Mouse (Mus musculus): ENCODE results near the gene Lysmd2. TPM values are rescaled to one million over a fixed set of nuclear protein-coding genes. Genes with fewer than 3 reads are reported as not detected.
A peak's percentile ranks its signal among the peaks of the same experiment; 100 is the strongest.

The Lysmd2 gene
- polyA plus RNA-seq (2015; fragmentation: Nextera tagmentation; extraction: Ambion mirVana) = 34.9 and 36.3 TPM in 2 replicates

DNA sequence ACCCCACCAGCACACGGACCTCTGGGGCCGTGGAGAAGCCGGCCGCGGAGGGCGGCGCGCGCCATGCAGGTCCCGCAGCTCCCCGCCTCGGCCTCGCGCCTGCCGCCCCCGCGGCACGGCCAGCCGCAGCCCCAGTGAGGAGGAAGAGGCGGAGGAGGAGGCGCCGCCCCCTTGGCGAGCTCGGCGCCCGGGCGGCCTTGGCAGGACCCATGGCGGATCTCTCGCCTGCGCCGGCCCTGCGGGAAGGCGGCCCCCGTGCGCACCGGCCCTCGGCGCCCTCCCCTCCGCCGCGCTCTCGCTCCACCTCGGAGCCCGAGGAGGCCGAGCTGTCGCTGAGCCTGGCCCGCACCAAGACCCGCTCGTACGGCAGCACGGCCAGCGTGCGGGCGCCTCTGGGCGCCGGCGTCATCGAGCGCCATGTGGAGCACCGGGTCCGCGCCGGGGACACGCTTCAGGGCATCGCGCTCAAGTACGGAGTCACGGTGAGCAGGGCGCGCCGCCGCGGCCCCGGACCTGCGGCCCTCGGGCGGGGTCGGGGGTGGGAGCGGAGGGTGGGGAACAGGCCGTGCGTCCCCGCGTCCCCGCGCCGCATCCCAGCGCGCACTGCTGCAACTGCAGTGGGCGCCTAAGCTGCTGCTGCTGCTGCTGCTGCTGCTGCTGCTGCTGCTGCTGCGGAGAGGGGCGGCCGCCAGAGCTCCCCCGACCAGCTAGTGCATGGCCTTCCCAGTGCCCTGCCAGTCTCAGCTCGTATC is at the start of gene Lysmd2:
TSS of gene Lysmd2 (plus strand) at position 186 of the 752 bp plus-strand sequence.
- peak; percentile 89 for ATAC-seq
- H3K9ac ChIP-seq (ENCODE audit: low read depth, low read length) = peak within 1 kb of the TSS; percentile 98
- peaks cover 5% of the 10 kb centered on the region for H3K4me1 ChIP-seq (ENCODE audit: control insufficient read depth, insufficient read depth, low read depth, low read length)
- H3K4me2 ChIP-seq (ENCODE audit: low read length) = peak within 1 kb of the TSS; percentile 93
- no peaks in the 10 kb centered on the region for H3K36me3 ChIP-seq (ENCODE audit: control insufficient read depth, insufficient read depth, low read length)
- H3K4me3 ChIP-seq (ENCODE audit: low read length) = peak within 1 kb of the TSS; percentile 87
- no peaks in the 10 kb centered on the region for H3K9me3 ChIP-seq (ENCODE audit: control insufficient read depth, low read length)
- no peaks in the 10 kb centered on the region for H3K27me3 ChIP-seq (replicated peaks; ENCODE audit: control insufficient read depth, insufficient read depth, low read length)
- peak within 1 kb of the TSS; percentile 97 for H3K27ac ChIP-seq (ENCODE audit: low read depth, low read length)
- WGBS = 0% methylated on average over 49 of the region's 94 CpGs

DNA sequence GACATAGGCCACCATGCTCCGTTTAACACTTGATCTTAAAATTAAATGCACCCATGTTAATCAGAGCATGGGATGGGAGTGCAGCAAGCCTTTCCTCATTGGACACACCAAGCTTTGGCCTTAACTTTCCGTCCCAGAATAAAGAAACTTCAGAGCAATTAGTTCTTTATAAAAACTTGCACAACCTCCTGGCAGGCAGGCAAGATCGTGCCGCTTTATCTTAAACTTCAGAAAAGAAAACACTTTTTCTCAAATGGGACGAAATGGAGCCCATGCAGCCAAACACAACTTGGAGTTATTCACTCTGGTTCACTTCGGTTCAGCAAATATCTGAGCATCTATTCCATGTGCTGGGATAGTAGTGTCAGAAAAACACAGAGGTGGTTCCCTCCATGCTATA is 46.2 kb upstream of the Lysmd2 start:
- Histone ChIP-seq H3K27ac (ENCODE audit: low read depth, low read length) (no peak overlapping the region), H3K4me2 (ENCODE audit: low read length) (no peak overlapping the region), H3K4me3 (ENCODE audit: low read length) (no peak overlapping the region), H3K27me3 (replicated peaks; ENCODE audit: control insufficient read depth, insufficient read depth, low read length) (no peaks in the 10 kb centered on the region), H3K9me3 (ENCODE audit: control insufficient read depth, low read length) (no peaks in the 10 kb centered on the region), H3K36me3 (ENCODE audit: control insufficient read depth, insufficient read depth, low read length) (peaks cover 47% of the 10 kb centered on the region), H3K9ac (ENCODE audit: low read depth, low read length) (no peak overlapping the region), H3K4me1 (ENCODE audit: control insufficient read depth, insufficient read depth, low read depth, low read length) (no peaks in the 10 kb centered on the region)
- 92% methylated on average over 6 of the region's 6 CpGs for WGBS
- no peak for ATAC-seq

DNA sequence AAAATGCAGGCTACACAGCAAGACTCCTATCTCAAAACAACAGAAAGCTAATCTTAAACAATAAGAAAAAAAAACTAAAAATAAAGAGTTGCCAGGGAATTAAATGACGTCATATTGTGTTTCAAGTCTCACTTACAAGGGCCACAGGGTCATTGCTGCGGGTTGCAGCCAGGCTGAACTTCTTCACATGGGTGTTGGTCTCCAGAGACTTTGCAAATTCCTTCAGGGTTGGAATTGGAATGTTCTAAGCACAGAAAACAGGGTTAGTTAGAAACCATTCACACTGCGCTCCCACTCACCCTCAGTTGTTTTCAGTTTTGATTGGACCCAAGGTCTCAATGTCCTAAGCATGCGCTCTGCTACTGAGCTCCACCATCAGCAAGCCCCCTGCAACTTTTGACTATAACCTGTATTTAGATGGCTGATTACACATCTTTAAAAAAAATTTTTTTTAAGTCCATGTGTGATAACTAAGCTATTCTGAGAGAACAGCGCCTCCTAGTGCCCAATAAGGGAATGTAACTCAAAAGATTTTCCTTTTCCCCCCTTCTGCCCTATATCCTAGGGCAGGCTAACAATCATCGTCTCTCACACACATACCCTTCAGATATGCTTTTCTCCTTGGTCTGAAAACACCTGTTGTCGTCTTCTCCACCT is 43.7 kb upstream of the Lysmd2 start:
- Histone ChIP-seq H3K36me3 (ENCODE audit: control insufficient read depth, insufficient read depth, low read length) (peaks cover 40% of the 10 kb centered on the region), H3K4me2 (ENCODE audit: low read length) (no peak overlapping the region), H3K27ac (ENCODE audit: low read depth, low read length) (no peak overlapping the region), H3K9ac (ENCODE audit: low read depth, low read length) (no peak overlapping the region), H3K4me3 (ENCODE audit: low read length) (no peak overlapping the region), H3K9me3 (ENCODE audit: control insufficient read depth, low read length) (no peaks in the 10 kb centered on the region), H3K27me3 (replicated peaks; ENCODE audit: control insufficient read depth, insufficient read depth, low read length) (no peaks in the 10 kb centered on the region), H3K4me1 (ENCODE audit: control insufficient read depth, insufficient read depth, low read depth, low read length) (no peaks in the 10 kb centered on the region)
- 51% methylated on average over 7 of the region's 7 CpGs for WGBS
- peak; percentile 59; the same call in 1 of the 2 replicates for ATAC-seq

DNA sequence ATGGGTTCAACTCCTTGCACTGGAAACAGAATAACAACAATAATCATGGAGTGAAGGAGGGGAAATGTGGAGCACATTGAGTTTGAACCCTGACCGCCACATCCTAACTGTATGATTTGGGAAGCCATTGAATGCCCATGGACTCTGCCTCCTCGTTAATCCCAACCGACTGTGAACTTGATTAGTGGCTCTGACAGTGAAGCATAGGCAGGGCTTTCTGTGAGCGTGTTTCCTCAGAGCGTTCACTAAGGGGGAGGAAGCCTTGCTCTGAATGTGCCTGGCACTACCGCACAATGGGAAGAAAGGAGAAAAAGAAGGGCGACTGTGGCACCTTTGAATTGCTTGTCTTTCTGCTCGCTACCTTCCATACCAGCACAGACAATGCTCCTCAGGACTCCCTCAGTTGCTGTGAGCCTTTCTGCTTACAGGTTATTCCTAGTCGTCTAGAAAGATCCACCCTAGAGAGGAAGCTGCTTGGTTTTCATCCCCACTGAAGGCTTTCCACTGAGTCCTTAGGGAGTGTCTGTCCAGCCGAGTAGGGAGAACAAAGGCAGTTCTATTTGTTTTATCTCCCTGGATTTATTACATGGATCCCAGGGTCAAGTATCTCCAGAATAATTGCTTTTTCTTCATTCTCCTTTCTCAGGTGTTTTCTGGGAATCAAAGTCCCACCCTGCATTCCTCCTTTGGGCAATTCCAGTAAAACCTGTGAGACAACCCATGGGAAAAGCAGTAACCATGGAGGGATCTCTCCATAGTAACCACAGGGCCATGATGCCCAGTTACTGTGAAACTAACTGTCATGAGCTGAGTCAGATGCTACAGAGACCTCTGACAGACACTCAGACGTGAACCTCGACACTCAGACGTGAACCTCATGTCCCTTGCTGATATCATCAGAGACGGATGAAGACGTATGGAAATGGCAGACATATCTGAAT is 35.4 kb upstream of the Lysmd2 start:
- no peak overlapping the region for H3K4me3 ChIP-seq (ENCODE audit: low read length)
- 83% methylated on average over 15 of the region's 15 CpGs for WGBS
- H3K9ac ChIP-seq (ENCODE audit: low read depth, low read length) = no peak overlapping the region
- no peak overlapping the region for H3K27ac ChIP-seq (ENCODE audit: low read depth, low read length)
- no peak for ATAC-seq
- peaks cover 59% of the 10 kb centered on the region for H3K36me3 ChIP-seq (ENCODE audit: control insufficient read depth, insufficient read depth, low read length)
- no peaks in the 10 kb centered on the region for H3K27me3 ChIP-seq (replicated peaks; ENCODE audit: control insufficient read depth, insufficient read depth, low read length)
- H3K4me1 ChIP-seq (ENCODE audit: control insufficient read depth, insufficient read depth, low read depth, low read length) = no peaks in the 10 kb centered on the region
- no peak overlapping the region for H3K4me2 ChIP-seq (ENCODE audit: low read length)
- H3K9me3 ChIP-seq (ENCODE audit: control insufficient read depth, low read length) = no peaks in the 10 kb centered on the region

DNA sequence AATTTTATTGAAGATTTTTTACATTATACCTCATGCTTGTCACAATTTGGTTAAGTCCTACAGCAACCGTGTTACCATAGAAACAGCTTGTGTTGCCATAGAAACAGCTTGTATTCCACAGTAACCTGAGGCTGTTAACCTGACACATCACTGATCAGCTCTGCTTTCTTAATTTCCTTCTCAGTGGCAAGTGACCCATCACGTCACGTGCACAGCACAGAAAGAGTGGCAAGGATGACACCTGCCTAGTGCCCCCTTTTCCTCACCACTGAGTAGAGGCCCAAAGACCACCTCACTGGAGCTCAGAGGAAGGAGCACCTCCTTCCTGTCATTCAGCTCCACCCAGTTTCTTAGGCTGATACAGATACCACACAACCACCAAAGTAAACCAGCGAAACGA is 32.1 kb upstream of the Lysmd2 start:
- 79% methylated on average over 5 of the region's 5 CpGs for WGBS
- H3K27ac ChIP-seq (ENCODE audit: low read depth, low read length) = no peak overlapping the region
- ATAC-seq = peak; percentile 49; the same call in 1 of the 2 replicates
- H3K4me3 ChIP-seq (ENCODE audit: low read length) = no peak overlapping the region
- peaks cover 36% of the 10 kb centered on the region for H3K36me3 ChIP-seq (ENCODE audit: control insufficient read depth, insufficient read depth, low read length)
- no peaks in the 10 kb centered on the region for H3K4me1 ChIP-seq (ENCODE audit: control insufficient read depth, insufficient read depth, low read depth, low read length)
- H3K9me3 ChIP-seq (ENCODE audit: control insufficient read depth, low read length) = no peaks in the 10 kb centered on the region
- H3K9ac ChIP-seq (ENCODE audit: low read depth, low read length) = no peak overlapping the region
- H3K4me2 ChIP-seq (ENCODE audit: low read length) = no peak overlapping the region
- H3K27me3 ChIP-seq (replicated peaks; ENCODE audit: control insufficient read depth, insufficient read depth, low read length) = no peaks in the 10 kb centered on the region

DNA sequence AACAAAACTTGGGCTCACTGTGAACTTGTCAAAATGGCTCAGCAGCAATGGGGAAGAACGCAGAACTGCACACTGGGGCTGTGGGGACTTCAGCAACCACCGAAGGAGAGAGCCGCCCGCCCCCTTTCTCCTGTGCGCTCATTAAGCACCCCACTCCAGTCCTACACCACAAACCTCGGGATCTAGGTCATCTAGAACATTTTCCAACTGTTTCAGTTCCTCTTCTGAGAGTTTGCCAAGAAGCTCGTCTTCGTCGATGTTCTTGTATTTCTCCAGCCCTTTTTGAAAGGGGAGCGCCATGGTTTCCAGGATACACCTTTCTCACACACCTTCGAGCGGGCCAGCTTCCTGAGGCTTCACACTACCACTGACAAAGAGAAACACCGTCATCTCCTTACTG is 28.5 kb upstream of the Lysmd2 start:
- WGBS = 89% methylated on average over 13 of the region's 13 CpGs
- Histone ChIP-seq H3K36me3 (ENCODE audit: control insufficient read depth, insufficient read depth, low read length) (peaks cover 19% of the 10 kb centered on the region), H3K4me3 (ENCODE audit: low read length) (no peak overlapping the region), H3K27me3 (replicated peaks; ENCODE audit: control insufficient read depth, insufficient read depth, low read length) (no peaks in the 10 kb centered on the region), H3K27ac (ENCODE audit: low read depth, low read length) (no peak overlapping the region), H3K4me1 (ENCODE audit: control insufficient read depth, insufficient read depth, low read depth, low read length) (peaks cover 19% of the 10 kb centered on the region), H3K9ac (ENCODE audit: low read depth, low read length) (no peak overlapping the region), H3K4me2 (ENCODE audit: low read length) (no peak overlapping the region), H3K9me3 (ENCODE audit: control insufficient read depth, low read length) (no peaks in the 10 kb centered on the region)
- no peak for ATAC-seq

DNA sequence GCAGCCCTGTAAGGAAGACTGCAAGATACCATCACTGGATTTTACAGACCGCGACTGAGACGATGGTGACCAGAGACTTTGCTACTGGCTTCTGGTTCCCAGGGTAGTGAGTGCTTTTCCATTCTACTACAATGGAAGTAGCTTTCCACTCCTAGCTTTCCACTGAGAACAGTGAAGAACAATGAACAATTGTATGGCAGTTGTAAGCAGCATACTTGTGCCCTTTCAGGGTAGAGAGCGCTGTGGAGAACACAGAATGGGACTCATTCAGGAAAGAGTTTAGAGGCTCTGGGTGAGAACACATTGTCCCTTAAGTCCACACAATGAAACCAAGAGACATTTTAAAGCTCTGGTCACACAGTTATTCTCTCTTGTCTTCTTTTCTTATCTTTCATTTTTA is 27.9 kb upstream of the Lysmd2 start:
- peaks cover 19% of the 10 kb centered on the region for H3K4me1 ChIP-seq (ENCODE audit: control insufficient read depth, insufficient read depth, low read depth, low read length)
- no peaks in the 10 kb centered on the region for H3K27me3 ChIP-seq (replicated peaks; ENCODE audit: control insufficient read depth, insufficient read depth, low read length)
- H3K9me3 ChIP-seq (ENCODE audit: control insufficient read depth, low read length) = no peaks in the 10 kb centered on the region
- no peak for ATAC-seq
- no peak overlapping the region for H3K4me3 ChIP-seq (ENCODE audit: low read length)
- WGBS = 77% methylated on average over 4 of the region's 4 CpGs
- H3K36me3 ChIP-seq (ENCODE audit: control insufficient read depth, insufficient read depth, low read length) = peaks cover 15% of the 10 kb centered on the region
- no peak overlapping the region for H3K9ac ChIP-seq (ENCODE audit: low read depth, low read length)
- no peak overlapping the region for H3K4me2 ChIP-seq (ENCODE audit: low read length)
- no peak overlapping the region for H3K27ac ChIP-seq (ENCODE audit: low read depth, low read length)

DNA sequence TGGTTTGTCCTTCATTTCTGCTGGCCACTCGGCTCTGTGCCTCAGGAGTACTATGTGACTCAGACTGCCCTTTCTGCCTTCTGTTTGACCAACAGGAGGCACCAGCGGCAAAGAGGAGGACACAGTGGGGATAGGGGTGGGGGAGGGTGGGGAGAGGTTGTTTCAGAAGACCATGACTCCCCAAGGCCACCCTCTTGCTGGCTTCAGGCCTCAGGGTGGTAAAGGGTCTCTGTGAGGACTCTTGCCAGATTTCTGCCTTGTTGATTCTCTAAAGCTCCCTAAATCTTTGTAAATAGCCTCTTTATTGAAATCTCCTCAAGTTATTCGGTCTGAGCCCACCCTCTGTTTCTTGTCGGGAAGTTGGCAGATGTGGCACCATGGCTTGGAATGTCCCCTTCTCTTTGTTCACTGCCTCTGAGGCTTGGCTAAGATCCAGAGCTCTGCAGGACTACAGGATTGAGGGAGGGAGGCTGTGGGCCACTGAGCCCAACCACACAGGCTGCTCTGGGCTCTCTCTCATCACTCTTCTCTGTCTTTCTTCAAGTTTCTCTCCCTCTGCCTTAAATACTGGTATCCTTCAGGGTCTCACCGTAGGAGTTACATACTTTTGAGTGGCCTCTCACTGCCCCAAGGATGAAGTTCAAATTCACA is 26.2 kb upstream of the Lysmd2 start:
- H3K9me3 ChIP-seq (ENCODE audit: control insufficient read depth, low read length) = no peaks in the 10 kb centered on the region
- H3K4me3 ChIP-seq (ENCODE audit: low read length) = no peak overlapping the region
- ATAC-seq = peak; percentile 92
- 22% methylated on average over 5 of the region's 5 CpGs for WGBS
- peaks cover 19% of the 10 kb centered on the region for H3K4me1 ChIP-seq (ENCODE audit: control insufficient read depth, insufficient read depth, low read depth, low read length)
- H3K9ac ChIP-seq (ENCODE audit: low read depth, low read length) = no peak overlapping the region
- H3K27ac ChIP-seq (ENCODE audit: low read depth, low read length) = peak overlapping the region; percentile 41; the same call in 1 of the 2 replicates
- H3K27me3 ChIP-seq (replicated peaks; ENCODE audit: control insufficient read depth, insufficient read depth, low read length) = no peaks in the 10 kb centered on the region
- H3K4me2 ChIP-seq (ENCODE audit: low read length) = peak overlapping the region; percentile 10; the same call in 1 of the 2 replicates
- peaks cover 6% of the 10 kb centered on the region for H3K36me3 ChIP-seq (ENCODE audit: control insufficient read depth, insufficient read depth, low read length)
